13 mouse cellular contexts compared by ENCODE assay signal in genomic region chr16:13921063-13921462, GRCm38 (mm10). TPM values are rescaled to one million over a fixed set of nuclear protein-coding genes. Genes with fewer than 3 reads are reported as not detected.
DNase-seq lines count a peak whose midpoint lies in the region; ATAC-seq and TF ChIP-seq lines count a peak whose summit lies in the region.
"Had no signal": no experiment of that assay in that cellular context is flagged by ENCODE, and none has a peak within 500 bp of the region (broad histone marks: within the 10 kb centered on the region; RNA-seq: fewer than 3 reads in every experiment).

No protein-coding gene starts in this region.

- no peak overlapping the region for H3K4me2 ChIP-seq in heart, postnatal 0 days (ENCODE audit: low read depth, low read length)
- no peak overlapping the region for H3K4me2 ChIP-seq in lung, postnatal 0 days (replicated peaks; ENCODE audit: low read depth, low read length)
- H3K4me2 ChIP-seq in midbrain, embryonic 11.5 days, result no peak overlapping the region
- H3K4me2 ChIP-seq: embryonic facial prominence, embryonic 15.5 days; liver, embryonic 13.5 days; stomach, embryonic 15.5 days had no signal

- WGBS in heart, postnatal 0 days, result 82% methylated on average over 6 of the region's 6 CpGs
- WGBS in lung, postnatal 0 days, result 85% methylated on average over 6 of the region's 6 CpGs
- WGBS in small intestine, adult 2 months, result 87% methylated on average over 6 of the region's 6 CpGs
- 86% methylated on average over 6 of the region's 6 CpGs for WGBS in midbrain, embryonic 11.5 days

- TF ChIP-seq EP300 in heart, postnatal 0 days (IDR thresholded peaks at IDR 0.05; ENCODE audit: low read depth), result no peak
- TF ChIP-seq EP300 in lung, postnatal 0 days (IDR thresholded peaks at IDR 0.05), result no peak

- no peaks in the 10 kb centered on the region for H3K4me1 ChIP-seq in heart, postnatal 0 days (ENCODE audit: control insufficient read depth, insufficient read depth)
- H3K4me1 ChIP-seq in lung, postnatal 0 days (ENCODE audit: insufficient read depth, low read depth, low read length), result no peaks in the 10 kb centered on the region
- no peaks in the 10 kb centered on the region for H3K4me1 ChIP-seq in small intestine, adult 2 months (ENCODE audit: control insufficient read depth, insufficient read depth, insufficient read length, low read length)
- H3K4me1 ChIP-seq in midbrain, embryonic 11.5 days (ENCODE audit: control insufficient read depth, insufficient read depth, low read length), result no peaks in the 10 kb centered on the region
- H3K4me1 ChIP-seq: embryonic facial prominence, embryonic 15.5 days; liver, embryonic 13.5 days; stomach, embryonic 15.5 days had no signal

- no peak overlapping the region for H3K9ac ChIP-seq in heart, postnatal 0 days (replicated peaks; ENCODE audit: low read depth, low read length)
- no peak overlapping the region for H3K9ac ChIP-seq in lung, postnatal 0 days (replicated peaks; ENCODE audit: low read depth)
- no peak overlapping the region for H3K9ac ChIP-seq in midbrain, embryonic 11.5 days (ENCODE audit: low read length)
- H3K9ac ChIP-seq: embryonic facial prominence, embryonic 15.5 days; liver, embryonic 13.5 days; stomach, embryonic 15.5 days had no signal

- TF ChIP-seq CTCF in heart, postnatal 0 days (IDR thresholded peaks at IDR 0.05; ENCODE audit: low read depth), result 0 out of 2 replicates have a peak, but pooled peaks have one; percentile 13
- peak; percentile 60 for TF ChIP-seq CTCF in lung, postnatal 0 days (IDR thresholded peaks at IDR 0.05)
- peak; percentile 34; the same call in 1 of the 2 replicates for TF ChIP-seq CTCF in small intestine, adult 2 months (IDR thresholded peaks at IDR 0.05; ENCODE audit: extremely low read depth, insufficient read length, insufficient replicate concordance, low read depth, low read length)

- TF ChIP-seq POLR2A in small intestine, adult 2 months (IDR thresholded peaks at IDR 0.05; ENCODE audit: low read depth, low read length), result no peak

- intact Hi-C loops in heart, postnatal 36 days (cut with DNase I), result no loop called here

- DNase-seq in heart, postnatal 0 days (ENCODE audit: low spot score), result no peak
- DNase-seq in heart, postnatal 36 days, result no peak
- no peak for DNase-seq in lung, postnatal 0 days (ENCODE audit: low spot score)
- DNase-seq in lung, postnatal 4 days, result no peak
- peak; percentile 27 for DNase-seq in adrenal gland, adult 2 months
- no peak for DNase-seq in midbrain, embryonic 11.5 days (ENCODE audit: low spot score, missing footprints)
- no peak for DNase-seq in urinary bladder, adult 18-20 months (ENCODE audit: low spot score in 2 of 2)
- DNase-seq: cerebellum, adult 11 months; kidney, postnatal 4 days; liver, embryonic 13.5 days had no signal

- H3K27me3 ChIP-seq in heart, postnatal 0 days (ENCODE audit: control insufficient read depth, insufficient read depth, low read length), result no peaks in the 10 kb centered on the region
- no peaks in the 10 kb centered on the region for H3K27me3 ChIP-seq in lung, postnatal 0 days (replicated peaks; ENCODE audit: insufficient read depth, low read length)
- no peaks in the 10 kb centered on the region for H3K27me3 ChIP-seq in small intestine, adult 2 months (ENCODE audit: control insufficient read depth, insufficient read depth, low read length)
- no peaks in the 10 kb centered on the region for H3K27me3 ChIP-seq in midbrain, embryonic 11.5 days (ENCODE audit: control insufficient read depth, insufficient read depth, low read length)
- H3K27me3 ChIP-seq: embryonic facial prominence, embryonic 15.5 days; liver, embryonic 13.5 days; stomach, embryonic 15.5 days had no signal

- H3K4me3 ChIP-seq in heart, postnatal 0 days (ENCODE audit: low read depth, low read length), result no peak overlapping the region
- H3K4me3 ChIP-seq in lung, postnatal 0 days (ENCODE audit: low read depth, low read length), result no peak overlapping the region
- no peak overlapping the region for H3K4me3 ChIP-seq in small intestine, adult 2 months (ENCODE audit: low read depth, low read length)
- H3K4me3 ChIP-seq in midbrain, embryonic 11.5 days (ENCODE audit: low read depth, low read length), result no peak overlapping the region
- H3K4me3 ChIP-seq: embryonic facial prominence, embryonic 15.5 days; liver, embryonic 13.5 days; stomach, embryonic 15.5 days had no signal

- no peak for ATAC-seq in heart, postnatal 0 days (ENCODE audit: insufficient read depth, low read depth)
- ATAC-seq in lung, postnatal 0 days, result no peak
- no peak for ATAC-seq in midbrain, embryonic 11.5 days (ENCODE audit: low FRiP score)

- H3K27ac ChIP-seq in heart, postnatal 0 days (ENCODE audit: low read depth), result no peak overlapping the region
- no peak overlapping the region for H3K27ac ChIP-seq in lung, postnatal 0 days (ENCODE audit: low read length)
- H3K27ac ChIP-seq in small intestine, adult 2 months (ENCODE audit: insufficient read depth, low read depth, low read length), result no peak overlapping the region
- H3K27ac ChIP-seq in midbrain, embryonic 11.5 days (ENCODE audit: low read depth, low read length), result no peak overlapping the region
- H3K27ac ChIP-seq: embryonic facial prominence, embryonic 15.5 days; liver, embryonic 13.5 days; stomach, embryonic 15.5 days had no signal

- H3K9me3 ChIP-seq in heart, postnatal 0 days (replicated peaks; ENCODE audit: control insufficient read depth, low read length), result no peaks in the 10 kb centered on the region; the same call in 1 of the 2 replicates
- H3K9me3 ChIP-seq in lung, postnatal 0 days (ENCODE audit: low read length), result no peaks in the 10 kb centered on the region
- peaks cover 3% of the 10 kb centered on the region; the same call in 1 of the 2 replicates for H3K9me3 ChIP-seq in midbrain, embryonic 11.5 days (ENCODE audit: control insufficient read depth, low read length)
- H3K9me3 ChIP-seq: embryonic facial prominence, embryonic 15.5 days; liver, embryonic 13.5 days; stomach, embryonic 15.5 days had no signal

- H3K36me3 ChIP-seq in heart, postnatal 0 days (replicated peaks; ENCODE audit: control insufficient read depth, insufficient read depth, low read length), result no peaks in the 10 kb centered on the region
- no peaks in the 10 kb centered on the region for H3K36me3 ChIP-seq in lung, postnatal 0 days (ENCODE audit: insufficient read depth, low read length)
- H3K36me3 ChIP-seq in small intestine, adult 2 months (ENCODE audit: control insufficient read depth, insufficient read depth, low read length), result no peaks in the 10 kb centered on the region
- no peaks in the 10 kb centered on the region for H3K36me3 ChIP-seq in midbrain, embryonic 11.5 days (ENCODE audit: control insufficient read depth, insufficient read depth, low read length)
- H3K36me3 ChIP-seq: liver, embryonic 13.5 days; stomach, embryonic 15.5 days had no signal

RNA-seq across cellular contexts. Expression of gene Mpv17l, which starts 18.1 kb away (rescaled TPM):
- total RNA-seq in heart, postnatal 0 days (2014; rRNA removed; ENCODE audit: low replicate concordance), result 2.0 and 2.7 TPM in 2 replicates
- 1.4 and 2.3 TPM in 2 replicates for polyA plus RNA-seq in heart, postnatal 0 days (2015; fragmentation: Nextera tagmentation; extraction: Ambion mirVana)
- 1 to 10 TPM in 1 of 2 experiments, under 1 TPM in 1; 0.76 to 1.4 TPM for total RNA-seq in heart, postnatal 36 days (2021)
- 8.0 and 11.9 TPM in 2 replicates for polyA plus RNA-seq in lung, postnatal 0 days (2015; fragmentation: Nextera tagmentation; extraction: Ambion mirVana)
- total RNA-seq in adrenal gland, adult 2 months (2021), result 10 to 100 TPM; 10.5 to 12.3 TPM
- polyA plus RNA-seq in adrenal gland, adult 2 months (2012; rRNA removed), result 7.2 and 7.5 TPM in 2 replicates
- 2.7 and 4.7 TPM in 2 replicates for polyA plus RNA-seq in small intestine, adult 2 months (2012; rRNA removed)
- 3.4 and 4.1 TPM in 2 replicates for polyA plus RNA-seq in midbrain, embryonic 11.5 days (2014; fragmentation: Nextera tagmentation; extraction: Ambion mirVana)

RNA-seq across cellular contexts. Expression of gene Pdxdc1, which starts 18.1 kb away (rescaled TPM):
- 75.6 and 96.8 TPM in 2 replicates for total RNA-seq in heart, postnatal 0 days (2014; rRNA removed; ENCODE audit: low replicate concordance)
- 46.4 and 49.9 TPM in 2 replicates for polyA plus RNA-seq in heart, postnatal 0 days (2015; fragmentation: Nextera tagmentation; extraction: Ambion mirVana)
- total RNA-seq in heart, postnatal 36 days (2021), result 10 to 100 TPM; 82.7 to 86.9 TPM
- polyA plus RNA-seq in lung, postnatal 0 days (2015; fragmentation: Nextera tagmentation; extraction: Ambion mirVana), result 57.0 and 59.0 TPM in 2 replicates
- 100 to 1,000 TPM in 1 of 2 experiments, 10 to 100 TPM in 1; 81.1 to 107 TPM for total RNA-seq in adrenal gland, adult 2 months (2021)
- polyA plus RNA-seq in adrenal gland, adult 2 months (2012; rRNA removed), result 31.1 and 36.8 TPM in 2 replicates
- polyA plus RNA-seq in small intestine, adult 2 months (2012; rRNA removed), result 76.7 and 137 TPM in 2 replicates
- 68.0 and 76.1 TPM in 2 replicates for polyA plus RNA-seq in midbrain, embryonic 11.5 days (2014; fragmentation: Nextera tagmentation; extraction: Ambion mirVana)
